Mouse (Mus musculus) lung, postnatal 36 days (tissue): ENCODE results near the gene Grm1.

Experiments used
- DNase-seq: peaks from one replicate; pipeline ENCODE4 v3.0.0; 2022; ENCODE audit warnings: mixed read lengths

The Grm1 gene

GRCm38 (mm10) chr10:10827308-10827707, 254.8 kb downstream of the Grm1 start:
- no peak for DNase-seq

- DNase-seq = peak; percentile 16
These were observed 264.1 kb downstream of the Grm1 start for GRCm38 (mm10) chr10:10818061-10818460.

GRCm38 (mm10) chr10:10814631-10815216, 267.4 kb downstream of the Grm1 start:
- peak; percentile 0 for DNase-seq

- peak; percentile 28 for DNase-seq
These were observed 269.1 kb downstream of the Grm1 start for GRCm38 (mm10) chr10:10812750-10813711.

- no peak for DNase-seq
These were observed 272.4 kb downstream of the Grm1 start for GRCm38 (mm10) chr10:10809777-10810176.

GRCm38 (mm10) chr10:10795321-10795720, 286.8 kb downstream of the Grm1 start:
- DNase-seq = no peak

- DNase-seq = no peak
These were observed 291.7 kb downstream of the Grm1 start for GRCm38 (mm10) chr10:10790458-10790857.

GRCm38 (mm10) chr10:10789967-10790366, 292.2 kb downstream of the Grm1 start:
- no peak for DNase-seq

GRCm38 (mm10) chr10:10787906-10788416, 294.2 kb downstream of the Grm1 start:
- no peak for DNase-seq

GRCm38 (mm10) chr10:10785122-10785521, 297.0 kb downstream of the Grm1 start:
- no peak for DNase-seq

- DNase-seq = no peak
These were observed 307.3 kb downstream of the Grm1 start for GRCm38 (mm10) chr10:10774827-10775226.

- DNase-seq = no peak
These were observed 319.1 kb downstream of the Grm1 start for GRCm38 (mm10) chr10:10763015-10763414.

- peak; percentile 3 for DNase-seq
These were observed 320.9 kb downstream of the Grm1 start for GRCm38 (mm10) chr10:10761274-10761673.

GRCm38 (mm10) chr10:10760801-10761200, 321.4 kb downstream of the Grm1 start:
- no peak for DNase-seq

GRCm38 (mm10) chr10:10751033-10751432, 331.1 kb downstream of the Grm1 start:
- no peak for DNase-seq

GRCm38 (mm10) chr10:10744097-10744496, 338.1 kb downstream of the Grm1 start:
- DNase-seq = no peak

GRCm38 (mm10) chr10:10742172-10742571, 340.0 kb downstream of the Grm1 start:
- peak; percentile 1 for DNase-seq

- no peak for DNase-seq
These were observed 340.8 kb downstream of the Grm1 start for GRCm38 (mm10) chr10:10741314-10741713.

- DNase-seq = no peak
These were observed 341.4 kb downstream of the Grm1 start for GRCm38 (mm10) chr10:10740729-10741128.

GRCm38 (mm10) chr10:10737041-10737681, 345.0 kb downstream of the Grm1 start:
- peak; percentile 4 for DNase-seq

GRCm38 (mm10) chr10:10734561-10734960, 347.6 kb downstream of the Grm1 start:
- DNase-seq = no peak

- no peak for DNase-seq
These were observed 349.1 kb downstream of the Grm1 start for GRCm38 (mm10) chr10:10733092-10733491.

GRCm38 (mm10) chr10:10726501-10726900, 355.7 kb downstream of the Grm1 start:
- DNase-seq = no peak
